Mouse (Mus musculus) layer of hippocampus, postnatal 14 days (tissue): ENCODE results near the gene Lss. TPM values are rescaled to one million over a fixed set of nuclear protein-coding genes. Genes with fewer than 3 reads are reported as not detected.

Experiments used
- DNase-seq, 2 experiments: peaks; one replicate each; pipeline ENCODE4 v3.0.0; 2021 to 2022; ENCODE audit warnings: low spot score in 2 of 2, mixed read lengths in 1 of 2
- total RNA-seq, 2 experiments: library from RNA; stranded (reverse); gene quantifications; 2 replicates each; pipeline ENCODE4 v1.2.3; 2021

Gene Lss
- total RNA-seq, 2 experiments from 2014 or later, result 60.9 to 73.6 TPM

DNA sequence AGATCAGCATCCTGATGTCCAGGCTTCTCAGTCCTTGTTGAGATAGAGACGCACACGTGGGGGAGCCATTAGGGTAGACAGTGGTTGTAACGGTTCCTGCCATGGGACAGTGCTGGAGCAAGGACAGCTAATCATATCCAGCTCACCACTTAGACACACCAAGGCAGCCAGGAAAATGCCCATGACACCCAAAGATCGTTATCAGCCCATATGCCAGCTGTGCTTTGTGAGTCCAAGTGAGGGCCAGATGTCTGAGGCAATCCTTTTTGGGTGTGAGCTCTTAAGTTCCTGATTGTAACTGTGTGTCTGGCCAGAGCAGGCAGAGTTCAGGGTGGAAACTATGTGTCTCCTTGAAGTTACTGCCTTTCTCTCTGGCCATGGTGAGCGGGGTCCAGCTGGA is 22.7 kb downstream of the Lss start:
- no peak for DNase-seq

DNA sequence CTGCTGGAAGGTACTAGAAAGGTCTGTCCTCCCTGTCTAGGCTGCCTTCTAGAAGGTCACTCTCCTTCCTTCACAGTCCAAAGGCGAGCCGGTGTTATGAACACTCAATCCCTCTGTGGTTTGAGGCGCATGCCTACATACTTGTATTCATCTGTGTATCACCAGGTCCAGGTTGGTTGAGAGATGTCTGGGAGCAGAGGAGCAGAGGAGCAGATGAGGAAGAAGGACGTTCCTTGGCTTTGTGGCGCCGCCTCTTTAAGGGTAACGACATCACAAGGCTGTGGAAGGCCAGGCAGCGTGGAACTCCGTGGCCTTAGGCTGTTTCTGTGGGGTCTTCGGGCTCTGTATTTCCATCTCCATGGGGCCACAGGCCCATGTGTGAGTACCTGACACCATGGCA is 30.6 kb downstream of the Lss start, which contains the start of gene Spatc1l:
Gene Spatc1l, plus strand, starts transcription at position 301 of the 400 bp plus-strand sequence.
- DNase-seq, result no peak

DNA sequence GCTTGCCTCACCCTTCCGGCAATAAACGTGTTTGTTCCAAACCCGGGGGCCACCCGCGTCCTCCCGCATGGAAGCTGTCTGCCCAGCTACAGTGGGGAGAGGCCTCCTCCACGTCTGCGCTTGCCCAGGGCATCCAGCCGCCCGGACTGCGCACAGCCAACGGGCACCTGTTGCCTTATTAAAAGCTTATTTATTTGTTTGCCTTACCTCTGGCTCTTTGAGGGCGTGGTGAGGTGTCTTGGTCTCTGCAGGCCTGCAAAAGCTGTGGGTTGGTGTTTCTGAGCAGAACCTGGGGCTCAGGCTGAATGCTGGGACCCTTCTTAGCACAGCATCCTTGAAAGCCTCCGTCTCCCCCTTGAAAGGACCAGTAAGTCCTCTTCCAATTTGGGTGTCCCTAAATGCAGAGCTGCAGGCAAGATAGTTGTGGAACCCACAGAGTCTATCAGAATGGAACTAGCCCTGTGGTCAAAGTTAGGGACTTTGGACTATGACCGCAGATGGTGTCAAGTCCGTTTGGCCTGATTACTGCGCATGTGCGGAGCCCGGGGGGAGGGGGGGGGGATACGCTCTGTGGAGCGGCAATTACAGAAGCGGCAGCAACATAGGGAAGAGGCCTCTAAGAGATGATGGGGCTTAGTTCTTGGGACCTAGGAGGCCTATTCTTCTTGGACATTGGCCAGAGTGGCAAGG is 38.8 kb downstream of the Lss start:
- DNase-seq, result no peak

DNA sequence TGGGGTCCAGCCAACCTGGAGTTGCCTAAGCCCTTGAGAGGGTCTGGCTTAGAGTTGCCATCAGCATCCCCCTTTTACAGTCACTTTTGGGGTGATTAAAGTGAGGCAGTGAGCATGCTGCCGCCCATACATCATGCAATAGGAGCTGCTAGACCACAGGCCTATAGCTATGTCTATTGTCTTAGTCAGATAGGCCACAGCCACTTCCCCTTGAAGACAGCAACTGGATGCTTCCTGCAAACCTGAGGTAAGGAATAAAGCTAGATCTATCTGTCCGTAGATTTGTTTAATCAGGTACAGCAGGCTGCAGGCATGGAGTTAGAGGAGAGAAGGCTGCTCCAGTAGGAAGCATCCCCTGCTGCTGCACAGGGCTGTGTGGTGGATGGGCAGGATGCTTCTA is 39.7 kb downstream of the Lss start:
- DNase-seq, result no peak

DNA sequence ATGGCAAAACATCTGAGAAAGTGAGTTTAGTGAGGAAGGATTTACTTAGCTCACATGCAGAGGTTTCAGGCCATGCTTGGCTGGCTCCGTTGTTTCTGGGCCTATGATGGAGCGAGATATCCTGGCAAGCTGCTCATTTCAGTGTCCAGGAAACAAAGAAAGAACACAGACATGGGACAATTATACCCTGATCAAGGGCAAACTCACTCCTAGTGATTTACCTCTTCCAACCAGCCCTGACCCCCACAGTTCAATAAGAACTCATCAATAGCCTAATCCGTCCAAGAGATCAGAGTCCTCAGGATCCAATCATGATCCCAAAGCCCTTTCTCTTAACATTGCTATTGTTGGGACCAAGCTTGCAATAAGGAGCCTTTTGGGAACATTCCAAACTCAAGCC is 40.8 kb downstream of the Lss start:
- DNase-seq, result no peak

DNA sequence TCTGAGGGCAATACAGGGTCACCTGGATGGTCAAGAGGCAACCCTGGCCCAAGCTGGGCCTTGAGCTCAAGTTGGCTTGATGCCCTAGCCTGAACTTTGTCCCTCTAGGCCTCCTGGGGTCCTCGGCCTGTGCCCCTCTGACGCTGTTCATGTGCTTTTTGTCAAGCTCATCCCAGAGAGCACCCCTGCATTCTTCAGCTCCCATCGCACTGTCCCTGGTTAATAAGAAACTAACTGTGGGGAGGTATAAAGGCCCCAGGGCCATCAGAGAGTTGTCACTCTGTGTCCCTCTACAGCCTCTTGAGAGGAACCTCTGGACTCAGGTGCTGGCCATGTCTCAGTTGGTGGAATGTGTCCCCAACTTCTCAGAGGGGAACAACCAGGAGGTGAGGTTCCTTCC is 44.0 kb downstream of the Lss start, which contains the start of gene Ftcd:
Gene Ftcd, plus strand, starts transcription at position 275 of the 400 bp plus-strand sequence.
- DNase-seq, result no peak

DNA sequence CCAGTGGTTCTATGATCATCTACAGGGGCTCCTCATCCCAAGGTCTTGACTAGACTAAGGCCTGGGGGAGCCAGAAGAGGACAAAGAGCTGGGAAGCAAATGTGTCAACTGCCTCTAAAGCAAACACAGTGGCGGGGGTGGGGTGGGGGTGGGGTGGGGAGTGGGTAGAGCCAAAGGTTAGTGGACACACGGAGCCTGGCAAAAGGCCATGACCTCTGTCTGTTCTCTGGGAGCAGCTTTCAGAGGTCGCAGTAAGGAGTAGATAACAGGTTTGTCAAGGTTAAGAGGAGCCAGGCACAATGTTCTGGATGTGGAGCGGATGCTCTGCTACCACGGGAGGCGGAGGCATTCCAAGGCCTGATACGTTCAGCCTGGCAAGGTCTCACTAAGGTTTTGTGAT is 45.5 kb downstream of the Lss start:
- no peak for DNase-seq

DNA sequence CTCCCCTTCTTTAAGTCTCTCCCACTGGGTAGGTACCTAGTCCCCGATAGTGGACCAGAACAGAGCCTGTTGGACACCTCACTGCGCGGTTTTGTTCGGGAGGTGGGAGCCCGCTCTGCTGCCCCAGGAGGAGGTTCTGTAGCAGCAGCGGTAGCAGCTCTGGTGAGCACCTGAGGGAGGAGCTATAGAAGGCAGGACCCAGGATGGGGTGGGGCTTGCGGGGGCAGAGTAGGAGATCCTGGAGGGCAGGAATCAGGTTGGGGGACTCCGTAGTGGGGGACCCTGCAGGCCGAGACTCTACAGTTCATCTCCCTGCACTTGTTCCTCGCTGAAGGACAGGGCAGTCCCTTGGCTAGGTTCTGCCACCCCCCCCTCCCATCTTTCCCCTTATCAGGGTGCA is 52.8 kb downstream of the Lss start:
- no peak for DNase-seq

DNA sequence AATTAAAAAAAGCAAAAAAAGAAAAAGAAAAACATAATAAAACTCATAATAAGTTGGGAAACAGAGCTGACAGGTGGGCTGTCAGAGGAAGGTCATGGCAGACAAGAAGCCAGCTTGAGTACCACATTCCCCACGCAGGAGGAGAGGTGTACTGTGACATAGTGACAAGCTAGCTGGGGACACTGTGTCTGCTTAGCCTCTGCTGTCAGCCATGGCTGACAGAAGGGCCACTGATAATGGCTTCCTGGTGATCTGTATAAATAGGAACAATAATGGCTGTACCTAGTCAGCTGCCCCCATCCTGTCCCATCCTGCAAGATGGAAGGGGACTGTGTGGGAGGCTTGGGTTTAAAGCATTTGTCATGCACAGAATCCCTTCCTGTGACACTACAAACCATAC is 54.8 kb downstream of the Lss start:
- DNase-seq, result no peak

DNA sequence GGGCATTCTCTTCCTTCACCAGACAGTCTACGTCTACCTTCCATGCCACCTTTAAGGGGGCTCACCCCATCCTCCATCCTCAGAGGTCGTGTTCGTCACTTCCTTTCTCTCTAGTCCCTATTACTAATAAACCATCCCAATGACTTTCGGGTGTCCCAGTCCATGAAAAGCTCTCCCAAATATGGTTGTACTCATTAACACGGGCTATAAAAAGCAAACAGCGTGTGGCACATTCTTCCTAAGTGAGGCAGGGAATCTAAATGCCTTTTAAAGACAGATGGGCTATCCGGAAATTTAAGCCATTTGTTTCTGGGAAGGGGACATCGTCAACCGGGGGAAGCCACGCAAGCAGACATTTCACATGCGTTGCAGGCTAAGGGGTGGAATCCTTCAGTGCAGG is 58.8 kb downstream of the Lss start:
- peak in 1 of 2 experiments; percentile 18 for DNase-seq

DNA sequence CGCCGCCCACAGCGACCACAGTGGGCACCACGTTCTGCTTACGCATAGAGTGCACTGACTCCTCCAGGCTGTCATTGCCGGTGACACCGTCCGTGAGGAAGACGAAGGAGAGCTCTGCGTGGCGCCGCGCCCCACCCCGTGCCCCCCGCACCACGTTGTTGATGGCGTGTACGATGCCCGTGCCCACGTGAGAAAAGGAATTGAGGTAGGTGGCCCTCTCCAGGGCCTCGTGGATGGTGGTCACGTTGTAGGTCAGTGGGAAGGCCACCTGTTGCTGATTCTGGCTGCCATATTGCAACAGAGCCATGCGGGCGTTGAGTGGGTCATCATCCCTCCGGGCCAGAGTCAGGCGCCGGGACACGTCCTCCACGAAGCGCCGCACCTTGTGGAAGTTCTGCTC is 65.0 kb downstream of the Lss start:
- DNase-seq, result no peak

DNA sequence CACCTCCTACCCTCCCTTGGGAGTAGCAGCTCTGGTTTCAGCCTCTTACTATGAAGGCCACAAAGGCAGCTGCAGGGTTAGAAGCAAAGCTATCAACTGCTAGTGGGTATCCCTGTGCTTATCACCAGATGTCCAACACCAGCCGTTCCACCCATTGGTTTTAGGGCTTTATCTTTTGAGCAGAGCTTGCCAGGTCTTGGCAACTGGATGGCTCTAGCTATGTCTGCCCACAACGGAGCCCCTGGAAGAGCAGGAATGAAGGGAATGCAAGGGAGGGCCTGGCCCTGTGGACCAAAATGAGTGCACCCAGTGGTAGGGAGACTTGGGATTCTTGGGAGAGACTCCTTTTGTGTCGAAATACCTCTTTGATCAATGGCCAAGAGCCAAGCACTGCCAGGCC is 71.3 kb downstream of the Lss start:
- no peak for DNase-seq

Other genes with a start within 250 kb of the Lss start
- gene Dip2a, start 186.3 kb upstream of the Lss start, total RNA-seq, result 10 to 100 TPM; 55.0 to 65.6 TPM
- gene AC141477.1, start 91.1 kb upstream of the Lss start, total RNA-seq, result not detected
- gene Pcnt, start 88.8 kb upstream of the Lss start, total RNA-seq, result 10 to 100 TPM; 14.6 to 18.6 TPM
- gene 2610028H24Rik, start 82.5 kb upstream of the Lss start, total RNA-seq, result not detected
- 10 to 100 TPM; 42.2 to 44.1 TPM for gene Mcm3ap, start 62.7 kb upstream of the Lss start, total RNA-seq
- gene Ybey, start 62.5 kb upstream of the Lss start, total RNA-seq, result 1 to 10 TPM; 3.4 to 3.8 TPM
- not detected for gene Spatc1l, start 30.7 kb downstream of the Lss start, total RNA-seq
- gene Ftcd, start 44.1 kb downstream of the Lss start, total RNA-seq, result not detected
- gene Col6a2, start 92.0 kb downstream of the Lss start, total RNA-seq, result 10 to 100 TPM in 1 of 2 experiments, 1 to 10 TPM in 1; 9.7 to 12.0 TPM
- gene Col6a1, start 194.6 kb downstream of the Lss start, total RNA-seq, result 10 to 100 TPM; 39.4 to 41.8 TPM